Mouse (Mus musculus): Measurements from ENCODE around the gene Coq2. TPM values are rescaled to one million over a fixed set of nuclear protein-coding genes. Genes with fewer than 3 reads are reported as not detected.

Gene Coq2
- polyA plus RNA-seq, 1 experiment from 2014 or later, result 52.2 TPM

GRCm38 (mm10) chr5:100619586-100620275 lies 55.2 kb downstream of the Coq2 start:
- Histone ChIP-seq H3K27me3 (ENCODE audit: control insufficient read depth, insufficient read depth, low read length) (no peaks in the 10 kb centered on the region), H3K36me3 (ENCODE audit: control insufficient read depth, insufficient read depth, low read length) (no peaks in the 10 kb centered on the region), H3K27ac (ENCODE audit: low read length) (no peak overlapping the region), H3K4me2 (ENCODE audit: low read depth, low read length) (no peak overlapping the region), H3K9ac (ENCODE audit: low read length) (no peak overlapping the region), H3K4me1 (ENCODE audit: control insufficient read depth, insufficient read depth, low read length) (no peaks in the 10 kb centered on the region; the same call in none of the 2 replicates), H3K9me3 (replicated peaks; ENCODE audit: control insufficient read depth, low read length) (no peaks in the 10 kb centered on the region), H3K4me3 (replicated peaks; ENCODE audit: low read length) (no peak overlapping the region)
- no peak for ATAC-seq (ENCODE audit: insufficient read depth, low FRiP score)
- WGBS, result 90% methylated on average over 15 of the region's 15 CpGs

- no peak for ATAC-seq (ENCODE audit: insufficient read depth, low FRiP score)
- 81% methylated on average over 17 of the region's 17 CpGs for WGBS
- no peaks in the 10 kb centered on the region for H3K27me3 ChIP-seq (ENCODE audit: control insufficient read depth, insufficient read depth, low read length)
- no peaks in the 10 kb centered on the region for H3K36me3 ChIP-seq (ENCODE audit: control insufficient read depth, insufficient read depth, low read length)
- H3K4me1 ChIP-seq (ENCODE audit: control insufficient read depth, insufficient read depth, low read length), result no peaks in the 10 kb centered on the region; the same call in 1 of the 2 replicates
- H3K27ac ChIP-seq (ENCODE audit: low read length), result no peak overlapping the region
- H3K9ac ChIP-seq (ENCODE audit: low read length), result no peak overlapping the region
- no peak overlapping the region for H3K4me2 ChIP-seq (ENCODE audit: low read depth, low read length)
- no peaks in the 10 kb centered on the region for H3K9me3 ChIP-seq (replicated peaks; ENCODE audit: control insufficient read depth, low read length)
- no peak overlapping the region for H3K4me3 ChIP-seq (replicated peaks; ENCODE audit: low read length)
Observed at GRCm38 (mm10) chr5:100613896-100614768, 60.8 kb downstream of the Coq2 start.

- Histone ChIP-seq H3K4me2 (ENCODE audit: low read depth, low read length) (no peak overlapping the region), H3K4me1 (ENCODE audit: control insufficient read depth, insufficient read depth, low read length) (peaks cover 14% of the 10 kb centered on the region), H3K9ac (ENCODE audit: low read length) (no peak overlapping the region), H3K27ac (ENCODE audit: low read length) (peak overlapping the region; percentile 64), H3K36me3 (ENCODE audit: control insufficient read depth, insufficient read depth, low read length) (no peaks in the 10 kb centered on the region), H3K4me3 (replicated peaks; ENCODE audit: low read length) (no peak overlapping the region), H3K9me3 (replicated peaks; ENCODE audit: control insufficient read depth, low read length) (no peaks in the 10 kb centered on the region), H3K27me3 (ENCODE audit: control insufficient read depth, insufficient read depth, low read length) (no peaks in the 10 kb centered on the region)
- WGBS, result 84% methylated on average over 9 of the region's 9 CpGs
- ATAC-seq (ENCODE audit: insufficient read depth, low FRiP score), result no peak
Observed at GRCm38 (mm10) chr5:100607868-100608267, 67.1 kb downstream of the Coq2 start.

- WGBS, result 40% methylated on average over 4 of the region's 4 CpGs
- Histone ChIP-seq H3K27ac (ENCODE audit: low read length) (peak overlapping the region; percentile 64), H3K9ac (ENCODE audit: low read length) (no peak overlapping the region), H3K4me1 (ENCODE audit: control insufficient read depth, insufficient read depth, low read length) (peaks cover 14% of the 10 kb centered on the region), H3K27me3 (ENCODE audit: control insufficient read depth, insufficient read depth, low read length) (no peaks in the 10 kb centered on the region), H3K36me3 (ENCODE audit: control insufficient read depth, insufficient read depth, low read length) (no peaks in the 10 kb centered on the region), H3K4me2 (ENCODE audit: low read depth, low read length) (no peak overlapping the region; the same call in 1 of the 2 replicates), H3K9me3 (replicated peaks; ENCODE audit: control insufficient read depth, low read length) (no peaks in the 10 kb centered on the region), H3K4me3 (replicated peaks; ENCODE audit: low read length) (no peak overlapping the region)
- peak; percentile 84 for ATAC-seq (ENCODE audit: insufficient read depth, low FRiP score)
Observed at GRCm38 (mm10) chr5:100607090-100607762, 67.7 kb downstream of the Coq2 start.

- peak overlapping the region; percentile 4; the same call in 1 of the 2 replicates for H3K9ac ChIP-seq (ENCODE audit: low read length)
- H3K4me2 ChIP-seq (ENCODE audit: low read depth, low read length), result peak overlapping the region; percentile 16
- peak; percentile 78 for ATAC-seq (ENCODE audit: insufficient read depth, low FRiP score)
- no peaks in the 10 kb centered on the region for H3K27me3 ChIP-seq (ENCODE audit: control insufficient read depth, insufficient read depth, low read length)
- WGBS, result 17% methylated on average over 9 of the region's 9 CpGs
- no peaks in the 10 kb centered on the region for H3K9me3 ChIP-seq (replicated peaks; ENCODE audit: control insufficient read depth, low read length)
- no peaks in the 10 kb centered on the region for H3K36me3 ChIP-seq (ENCODE audit: control insufficient read depth, insufficient read depth, low read length)
- H3K4me3 ChIP-seq (replicated peaks; ENCODE audit: low read length), result no peak overlapping the region
- H3K27ac ChIP-seq (ENCODE audit: low read length), result peak overlapping the region; percentile 90
- peaks cover 14% of the 10 kb centered on the region for H3K4me1 ChIP-seq (ENCODE audit: control insufficient read depth, insufficient read depth, low read length)
Observed at GRCm38 (mm10) chr5:100605828-100606229, 69.1 kb downstream of the Coq2 start.

Other genes with a start within 250 kb of the Coq2 start
- 11.3 and 12.7 TPM in 2 replicates for gene Lin54, start 174.5 kb downstream of the Coq2 start, polyA plus RNA-seq (2015; fragmentation: Nextera tagmentation; extraction: Ambion mirVana)
- gene Cops4, start 156.8 kb downstream of the Coq2 start, polyA plus RNA-seq (2015; fragmentation: Nextera tagmentation; extraction: Ambion mirVana), result 163 and 168 TPM in 2 replicates
- 226 and 255 TPM in 2 replicates for gene Plac8, start 102.9 kb downstream of the Coq2 start, polyA plus RNA-seq (2015; fragmentation: Nextera tagmentation; extraction: Ambion mirVana)
- gene Hpse, start 44.6 kb upstream of the Coq2 start, polyA plus RNA-seq (2015; fragmentation: Nextera tagmentation; extraction: Ambion mirVana), result 8.3 and 9.1 TPM in 2 replicates
- 12.7 and 15.1 TPM in 2 replicates for gene Helq, start 123.5 kb upstream of the Coq2 start, polyA plus RNA-seq (2015; fragmentation: Nextera tagmentation; extraction: Ambion mirVana)
- gene Mrps18c, start 123.5 kb upstream of the Coq2 start, polyA plus RNA-seq (2015; fragmentation: Nextera tagmentation; extraction: Ambion mirVana), result 141 and 172 TPM in 2 replicates
- gene Abraxas1, start 145.8 kb upstream of the Coq2 start, polyA plus RNA-seq (2015; fragmentation: Nextera tagmentation; extraction: Ambion mirVana), result 25.5 and 28.5 TPM in 2 replicates
- 4.4 and 5.0 TPM in 2 replicates for gene Gpat3, start 170.6 kb upstream of the Coq2 start, polyA plus RNA-seq (2015; fragmentation: Nextera tagmentation; extraction: Ambion mirVana)

Data from stomach, embryonic 16.5 days (tissue).